Mouse (Mus musculus): Measurements from ENCODE around the gene Rrnad1. TPM values are rescaled to one million over a fixed set of nuclear protein-coding genes. Genes with fewer than 3 reads are reported as not detected.

The Rrnad1 gene
- total RNA-seq, 2 experiments from 2014 or later, result 17.1 to 17.8 TPM

DNA sequence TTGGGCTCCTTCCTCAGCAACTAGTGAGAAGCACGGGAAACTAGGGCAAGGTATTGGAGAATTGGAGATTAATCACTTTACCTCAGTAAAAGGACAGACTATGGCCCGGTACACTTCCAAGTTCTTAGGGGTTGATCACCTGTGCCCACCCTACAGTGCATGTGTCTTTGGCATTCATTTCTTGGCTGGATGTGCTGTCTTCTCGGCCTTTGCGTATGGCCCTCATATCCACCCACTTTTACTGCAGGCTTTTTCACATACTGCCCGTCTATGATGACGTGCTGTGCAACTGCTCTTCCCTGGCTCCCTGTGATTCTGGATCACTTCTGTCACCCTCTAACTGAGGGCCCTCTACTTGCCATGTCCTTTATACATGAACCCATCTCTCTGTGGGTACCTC, 44.1 kb downstream of the Rrnad1 start:
- intact Hi-C loops (cut with DNase I), result no loop called here
- DNase-seq, result no peak

DNA sequence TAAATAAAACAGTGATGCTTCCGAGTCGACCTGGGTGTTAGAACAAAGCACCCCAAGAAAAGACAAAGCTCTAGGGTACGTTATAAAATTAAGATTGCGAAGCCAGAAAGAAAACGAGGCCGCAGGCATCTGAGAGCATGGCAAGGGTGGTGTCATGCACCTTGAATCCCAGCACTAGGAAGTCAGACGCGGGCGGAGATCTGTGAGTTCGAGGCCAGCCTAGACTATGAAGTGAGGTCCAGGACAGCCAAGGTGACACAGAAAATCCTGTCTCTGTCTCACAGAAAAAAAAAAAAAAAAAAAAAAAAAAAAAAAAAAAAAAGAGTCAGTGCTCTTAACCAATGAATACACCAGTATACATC, 44.5 kb downstream of the Rrnad1 start:
- intact Hi-C loops (cut with DNase I), result no loop called here
- peak; percentile 37 for DNase-seq

DNA sequence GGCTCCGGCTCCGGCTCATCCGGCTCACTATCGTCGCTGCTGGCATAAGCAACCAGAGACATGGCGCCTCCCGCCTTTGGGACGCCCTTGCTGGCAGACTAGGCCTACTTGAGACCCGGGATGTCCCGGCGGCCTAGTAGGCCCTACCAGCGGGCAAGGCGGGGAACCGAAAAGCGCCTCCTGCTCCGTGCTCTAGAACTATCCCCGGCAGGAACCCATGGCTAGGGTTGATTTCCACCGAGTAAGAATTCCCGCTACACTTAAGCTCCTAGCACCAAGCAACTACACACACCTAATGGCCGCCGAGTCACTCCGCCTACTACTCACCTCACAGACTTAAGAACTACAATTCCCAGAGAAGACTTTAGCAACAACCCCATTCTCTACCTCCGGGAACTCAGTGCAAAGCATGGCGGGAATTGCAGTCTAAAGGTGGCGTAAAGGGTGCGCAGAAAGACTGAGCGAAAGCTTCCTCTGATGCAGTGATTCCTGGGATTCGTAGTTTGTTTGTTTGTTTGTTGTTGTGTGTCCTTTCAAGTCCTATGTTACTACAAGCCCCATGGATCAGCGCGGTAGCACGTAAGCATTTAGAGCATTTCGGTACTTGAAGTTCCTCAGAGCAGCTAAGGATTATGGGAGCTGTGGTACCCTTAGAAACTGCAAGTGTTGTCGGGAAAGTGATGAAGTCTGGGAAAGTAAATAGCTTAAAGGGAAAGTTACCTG, 45.1 kb downstream of the Rrnad1 start, which contains the start of gene Prcc:
TSS of gene Prcc (minus strand) at position 328 of the 723 bp plus-strand sequence.
- intact Hi-C loops (cut with DNase I), result no loop called here
- peak; percentile 88 for DNase-seq

DNA sequence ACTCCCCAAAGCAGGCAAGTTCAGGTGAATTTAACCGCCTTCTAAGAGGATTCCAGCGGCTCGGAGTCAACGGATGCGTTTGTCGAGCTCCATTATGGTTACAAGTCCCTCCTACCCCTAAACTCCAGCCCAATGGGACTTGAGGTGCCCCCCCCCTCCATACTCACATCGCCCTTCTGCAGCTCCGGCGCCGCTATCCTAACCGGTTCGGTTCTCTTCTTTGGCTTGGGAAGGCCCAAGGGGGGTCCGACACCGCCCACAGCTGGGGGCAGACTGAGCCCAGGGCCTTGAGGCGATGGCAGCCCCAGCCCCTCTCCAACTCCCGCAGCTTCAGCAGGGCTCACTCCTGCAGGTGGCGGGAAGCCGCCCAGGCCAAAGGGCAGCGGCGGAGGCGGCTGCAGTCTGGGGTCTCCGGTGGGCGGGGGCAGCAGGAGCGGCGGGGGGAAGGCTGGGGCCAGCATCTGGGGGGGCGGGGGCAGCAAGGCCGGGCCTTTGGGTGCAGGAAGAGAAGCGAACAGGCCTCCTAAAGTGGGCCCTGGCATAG, 45.7 kb downstream of the Rrnad1 start:
- intact Hi-C loops (cut with DNase I), result no loop called here
- DNase-seq, result peak; percentile 54

DNA sequence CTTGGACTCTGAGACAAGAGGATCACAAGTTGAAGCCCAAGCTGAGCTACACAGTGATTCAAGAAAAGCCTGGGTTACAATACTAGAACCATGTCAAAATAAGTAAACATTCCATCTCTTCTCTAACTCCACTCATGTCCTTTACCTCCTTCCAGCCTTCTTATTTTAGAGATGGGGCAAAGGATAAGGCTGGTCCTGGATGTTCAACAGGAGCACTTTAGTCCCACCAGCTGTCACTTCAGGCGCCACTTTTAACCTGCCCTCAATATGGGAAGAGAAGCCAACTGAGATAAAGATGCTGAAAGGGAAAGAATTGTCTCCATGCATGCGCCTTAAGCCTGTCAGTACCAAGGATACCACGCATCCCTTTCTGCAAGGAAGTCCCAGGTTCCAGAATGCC, 46.2 kb downstream of the Rrnad1 start:
- no peak for DNase-seq
- intact Hi-C loops (cut with DNase I), result no loop called here

DNA sequence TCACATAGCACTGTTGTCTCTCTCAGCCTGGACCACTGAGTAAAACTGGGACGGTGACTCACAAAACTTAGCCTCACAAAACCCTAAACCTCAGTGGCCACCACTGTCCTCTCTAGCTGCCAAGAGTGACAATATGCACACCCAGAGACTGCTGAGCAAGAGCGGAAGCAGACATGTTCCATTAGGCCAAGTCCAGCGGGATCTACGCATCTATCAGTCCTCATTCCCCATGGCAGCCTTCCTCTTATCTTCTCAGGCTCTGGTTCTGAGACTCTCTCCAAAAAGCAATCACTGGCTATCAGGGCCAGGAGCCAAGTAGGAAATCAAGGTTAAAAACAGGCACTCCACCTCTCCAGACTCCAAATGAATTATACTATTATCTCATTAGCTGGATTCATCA, 52.8 kb downstream of the Rrnad1 start:
- DNase-seq, result no peak
- intact Hi-C loops (cut with DNase I), result no loop called here

Other genes with a start within 250 kb of the Rrnad1 start
- gene Lrrc71, start 182.1 kb downstream of the Rrnad1 start, total RNA-seq (2021), result 1 to 10 TPM in 1 of 2 experiments, under 1 TPM in 1; 0.46 to 1.4 TPM
- under 1 TPM; 0.38 to 0.93 TPM for gene Ntrk1, start 135.6 kb downstream of the Rrnad1 start, total RNA-seq (2021)
- 1 to 10 TPM in 1 of 2 experiments, under 1 TPM in 1; 0.70 to 1.9 TPM for gene Insrr, start 133.8 kb downstream of the Rrnad1 start, total RNA-seq (2021)
- gene Pear1, start 106.4 kb downstream of the Rrnad1 start, total RNA-seq (2021), result 10 to 100 TPM in 1 of 2 experiments, 1 to 10 TPM in 1; 8.0 to 11.5 TPM
- not detected for gene Sh2d2a, start 84.0 kb downstream of the Rrnad1 start, total RNA-seq (2021)
- gene Prcc, start 45.1 kb downstream of the Rrnad1 start, total RNA-seq (2021), result 10 to 100 TPM; 72.8 to 73.3 TPM
- gene Hdgf, start 24.4 kb downstream of the Rrnad1 start, total RNA-seq (2021), result 100 to 1,000 TPM; 131 to 136 TPM
- 10 to 100 TPM; 43.6 to 49.0 TPM for gene Mrpl24, start 11.2 kb downstream of the Rrnad1 start, total RNA-seq (2021)
- 10 to 100 TPM; 23.4 to 24.9 TPM for gene Isg20l2, start 403 bp downstream of the Rrnad1 start, total RNA-seq (2021)
- 1 to 10 TPM; 6.9 to 8.2 TPM for gene Crabp2, start 17.9 kb upstream of the Rrnad1 start, total RNA-seq (2021)
- 10 to 100 TPM; 25.8 to 25.9 TPM for gene Nes, start 40.4 kb upstream of the Rrnad1 start, total RNA-seq (2021)
- 100 to 1,000 TPM; 183 to 192 TPM for gene Bcan, start 69.5 kb upstream of the Rrnad1 start, total RNA-seq (2021)
- under 1 TPM; 0.40 to 0.46 TPM for gene Hapln2, start 96.9 kb upstream of the Rrnad1 start, total RNA-seq (2021)
- gene Gpatch4, start 112.4 kb upstream of the Rrnad1 start, total RNA-seq (2021), result 10 to 100 TPM; 26.5 to 30.6 TPM
- gene Naxe, start 127.8 kb upstream of the Rrnad1 start, total RNA-seq (2021), result 10 to 100 TPM; 59.0 to 66.1 TPM
- not detected for gene Ttc24, start 147.6 kb upstream of the Rrnad1 start, total RNA-seq (2021)
- gene Iqgap3, start 151.3 kb upstream of the Rrnad1 start, total RNA-seq (2021), result 1 to 10 TPM; 3.5 to 3.9 TPM
- gene Mef2d, start 211.7 kb upstream of the Rrnad1 start, total RNA-seq (2021), result 100 to 1,000 TPM; 113 to 121 TPM